Mouse (Mus musculus) hindbrain, embryonic 14.5 days (tissue): ENCODE measurements at regions not wholly inside any gene's neighbourhood (a gene's known extent, or its start where the extent isn't known, plus 50 kb on each side); places are given as distances from the start of the nearest gene placed in this dataset.

Experiments used
- ATAC-seq: fragments of 200-750 bp; cut with Nextera tagmentation; 2 replicates; pipeline ENCODE4 v1.8.0; 2017; ENCODE audit warnings: moderate number of reproducible peaks, mild to moderate bottlenecking, moderate TSS enrichment, moderate library complexity; ENCODE audit not compliant: low FRiP score
- DNase-seq: peaks from one replicate; pipeline ENCODE4 v3.0.0-alpha.2; 2015; ENCODE audit warnings: low spot score
- H3K27ac ChIP-seq: fragments of 300-500 bp; sonication (generic); 2 replicates; pipeline ENCODE4 v1.5.1; 2014; ENCODE audit warnings: mild to moderate bottlenecking, moderate library complexity
- H3K27me3 ChIP-seq: fragments of 300-500 bp; sonication (generic); 2 replicates; pipeline ENCODE4 v1.6.1; 2014; ENCODE audit warnings: mild to moderate bottlenecking, low read length, mixed read lengths; ENCODE audit not compliant: control insufficient read depth, insufficient read depth
- H3K36me3 ChIP-seq: fragments of 300-500 bp; sonication (generic); replicated peaks from 2 replicates; pipeline ENCODE4 v1.6.1; 2014; ENCODE audit not compliant: control insufficient read depth, insufficient read depth
- H3K4me1 ChIP-seq: fragments of 300-500 bp; sonication (generic); replicated peaks from 2 replicates; pipeline ENCODE4 v1.6.1; 2014; ENCODE audit warnings: antibody characterized with exemption, low read length, mixed read lengths; ENCODE audit not compliant: control insufficient read depth, insufficient read depth
- H3K4me2 ChIP-seq: fragments of 300-500 bp; sonication (generic); replicated peaks from 2 replicates; pipeline ENCODE4 v1.6.1; 2014; ENCODE audit warnings: mild to moderate bottlenecking, moderate library complexity
- H3K4me3 ChIP-seq: fragments of 300-500 bp; sonication (generic); replicated peaks from 2 replicates; pipeline ENCODE4 v1.5.1; 2014; ENCODE audit warnings: mild to moderate bottlenecking, low read length
- H3K9ac ChIP-seq: fragments of 300-500 bp; sonication (generic); 2 replicates; pipeline ENCODE4 v1.6.1; 2014
- H3K9me3 ChIP-seq: fragments of 300-500 bp; sonication (generic); 2 replicates; pipeline ENCODE4 v1.6.1; 2016; ENCODE audit warnings: low read length; ENCODE audit not compliant: control insufficient read depth
- WGBS: fragments of 180-500 bp; shearing (Covaris S2); extraction: QIAGEN DNeasy Blood & Tissue Kit; methylation state at CpG from one replicate; pipeline ENCODE4 v1.1.7; 2014; 5-methylcytosine and 5-hydroxymethylcytosine counted together

- 13% methylated on average over 8 of the region's 8 CpGs for WGBS
- H3K4me3 ChIP-seq: no peak overlapping the region
- H3K27me3 ChIP-seq: peaks cover 32% of the 10 kb centered on the region
These were observed 188.2 kb downstream of the Irx2 start for GRCm38 (mm10) chr13:72816856-72817255.

DNA sequence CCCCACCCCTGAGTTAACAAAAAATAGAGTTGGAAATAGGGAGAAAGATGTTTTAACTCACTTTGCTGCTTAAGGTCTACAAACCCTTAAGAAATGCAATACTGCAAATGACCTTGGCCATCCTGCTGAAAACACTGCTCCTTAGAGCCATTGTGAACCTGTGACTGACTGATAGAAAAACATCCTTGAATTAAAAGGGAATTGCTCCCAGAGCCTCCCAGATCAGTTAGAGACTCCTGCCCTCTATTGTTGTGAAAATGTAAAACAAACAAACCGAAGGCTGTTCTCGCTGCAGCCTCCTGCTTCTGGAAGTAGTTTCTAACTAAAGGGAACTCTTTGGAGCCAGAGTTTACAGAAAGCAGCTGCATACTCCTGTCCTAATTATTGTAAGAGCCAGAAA, 188.9 kb downstream of the Irx2 start:
- H3K4me2 ChIP-seq: no peak overlapping the region
- H3K27me3 ChIP-seq: peaks cover 37% of the 10 kb centered on the region
- H3K36me3 ChIP-seq: no peaks in the 10 kb centered on the region
- H3K9me3 ChIP-seq: no peaks in the 10 kb centered on the region
- H3K4me1 ChIP-seq: peaks cover 10% of the 10 kb centered on the region
- DNase-seq: no peak
- no peak overlapping the region for H3K4me3 ChIP-seq
- 13% methylated on average over 2 of the region's 2 CpGs for WGBS
- no peak overlapping the region for H3K27ac ChIP-seq
- ATAC-seq: no peak
- no peak overlapping the region for H3K9ac ChIP-seq

More at GRCm38 (mm10) chr13:72816856-72817255, 188.2 kb downstream of the Irx2 start:
- Histone ChIP-seq H3K4me1 (peaks cover 10% of the 10 kb centered on the region), H3K36me3 (no peaks in the 10 kb centered on the region), H3K9me3 (no peaks in the 10 kb centered on the region), H3K4me2 (peak overlapping the region; percentile 47), H3K9ac (no peak overlapping the region), H3K27ac (no peak overlapping the region)
- DNase-seq: no peak
- peak; percentile 32; the same call in 1 of the 2 replicates for ATAC-seq

DNA sequence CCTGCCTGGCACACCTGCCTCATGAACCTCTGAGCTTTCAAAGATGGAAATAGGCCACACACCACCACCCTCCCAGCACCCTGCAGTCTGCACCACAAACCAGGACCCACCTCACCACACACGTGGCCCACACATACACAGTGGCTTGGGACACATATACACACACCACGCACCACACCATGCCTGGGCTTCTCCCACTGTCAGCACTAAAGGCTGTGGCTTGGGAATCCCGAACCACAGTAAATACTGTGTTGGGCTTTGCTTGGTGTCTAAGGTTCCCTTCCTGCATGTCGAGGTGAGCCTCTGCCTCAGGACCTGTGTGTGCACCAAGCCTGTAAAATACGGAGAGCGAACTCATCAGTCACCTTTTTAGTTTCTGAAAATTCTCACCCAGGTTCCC, 189.3 kb downstream of the Irx2 start:
- ATAC-seq: no peak
- Histone ChIP-seq H3K27me3 (peaks cover 37% of the 10 kb centered on the region), H3K9ac (no peak overlapping the region), H3K4me1 (peaks cover 10% of the 10 kb centered on the region), H3K27ac (no peak overlapping the region), H3K4me2 (no peak overlapping the region), H3K36me3 (no peaks in the 10 kb centered on the region), H3K4me3 (no peak overlapping the region), H3K9me3 (no peaks in the 10 kb centered on the region)
- 15% methylated on average over 6 of the region's 6 CpGs for WGBS
- DNase-seq: no peak

DNA sequence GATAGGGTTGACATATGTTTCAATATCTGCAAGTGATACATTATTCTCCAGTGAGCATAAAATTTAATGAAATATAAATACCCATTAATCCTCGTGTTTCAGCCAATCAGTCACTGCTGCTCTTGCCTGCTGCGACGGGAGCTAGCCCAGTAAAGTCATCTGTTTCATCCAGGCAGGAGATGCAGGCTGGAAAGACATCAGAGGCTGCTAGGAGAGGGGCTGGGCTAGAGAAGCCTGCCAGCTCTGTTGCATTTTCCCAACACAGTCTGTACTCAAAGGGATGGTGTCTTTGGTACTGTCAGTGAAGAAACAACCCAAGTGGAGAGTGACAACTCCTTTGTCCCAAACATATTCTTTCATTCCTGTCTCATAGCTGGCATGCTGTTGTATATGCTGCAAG, 198.0 kb downstream of the Irx2 start:
- Histone ChIP-seq H3K4me2 (no peak overlapping the region), H3K36me3 (no peaks in the 10 kb centered on the region), H3K9ac (no peak overlapping the region), H3K27ac (no peak overlapping the region), H3K27me3 (0 out of 2 replicates have a peak, but pooled peaks cover 8% of the 10 kb centered on the region), H3K4me1 (no peaks in the 10 kb centered on the region), H3K4me3 (no peak overlapping the region), H3K9me3 (no peaks in the 10 kb centered on the region)
- no peak for ATAC-seq
- DNase-seq: no peak
- WGBS: 30% methylated on average over 3 of the region's 3 CpGs

- WGBS: 85% methylated on average over 3 of the region's 3 CpGs
- 0 out of 2 replicates have a peak, but pooled peaks cover 3% of the 10 kb centered on the region for H3K27me3 ChIP-seq
- H3K27ac ChIP-seq: no peak overlapping the region
- H3K9me3 ChIP-seq: no peaks in the 10 kb centered on the region
- H3K4me2 ChIP-seq: no peak overlapping the region
- no peak for DNase-seq
- H3K4me1 ChIP-seq: no peaks in the 10 kb centered on the region
- no peak for ATAC-seq
- H3K4me3 ChIP-seq: no peak overlapping the region
- no peaks in the 10 kb centered on the region for H3K36me3 ChIP-seq
- H3K9ac ChIP-seq: no peak overlapping the region
These were observed 200.7 kb downstream of the Irx2 start for GRCm38 (mm10) chr13:72829331-72829730.

DNA sequence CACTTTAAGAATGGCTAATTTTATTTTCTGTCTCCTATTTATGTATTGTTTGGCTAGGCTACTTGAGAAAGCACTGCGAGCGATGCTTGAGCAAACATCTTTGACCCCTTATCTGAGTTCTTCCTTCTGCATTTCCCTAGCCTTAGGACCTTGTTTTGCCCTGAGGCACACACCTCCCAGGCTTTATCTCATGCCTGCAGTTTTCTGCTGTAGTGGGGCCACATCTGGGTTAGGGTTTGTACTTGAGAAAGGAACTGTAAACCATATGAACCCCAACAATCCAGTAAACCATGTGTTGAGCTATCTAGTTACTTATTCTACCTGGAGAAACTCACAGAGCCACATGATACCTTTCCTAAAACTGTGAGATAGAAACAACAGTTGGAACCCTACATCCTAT, 204.7 kb downstream of the Irx2 start:
- Histone ChIP-seq H3K27ac (no peak overlapping the region), H3K27me3 (0 out of 2 replicates have a peak, but pooled peaks cover 3% of the 10 kb centered on the region), H3K36me3 (no peaks in the 10 kb centered on the region), H3K9ac (no peak overlapping the region), H3K4me1 (peaks cover 6% of the 10 kb centered on the region; the same call in 1 of the 2 replicates), H3K9me3 (no peaks in the 10 kb centered on the region), H3K4me3 (no peak overlapping the region), H3K4me2 (no peak overlapping the region)
- DNase-seq (no peak), ATAC-seq (no peak)
- WGBS: 93% methylated on average over 2 of the region's 2 CpGs

GRCm38 (mm10) chr13:72837016-72837415, 208.4 kb downstream of the Irx2 start:
- Histone ChIP-seq H3K27me3 (peaks cover 5% of the 10 kb centered on the region; the same call in 1 of the 2 replicates), H3K9ac (no peak overlapping the region), H3K4me3 (no peak overlapping the region), H3K4me1 (peaks cover 6% of the 10 kb centered on the region; the same call in 1 of the 2 replicates), H3K9me3 (no peaks in the 10 kb centered on the region), H3K4me2 (no peak overlapping the region), H3K36me3 (no peaks in the 10 kb centered on the region), H3K27ac (no peak overlapping the region)
- ATAC-seq (no peak), DNase-seq (no peak)
- WGBS: 57% methylated on average over 9 of the region's 9 CpGs

GRCm38 (mm10) chr13:72848097-72848496, 219.5 kb downstream of the Irx2 start:
- no peak for DNase-seq
- no peak for ATAC-seq
- no peaks in the 10 kb centered on the region for H3K36me3 ChIP-seq
- no peak overlapping the region for H3K4me2 ChIP-seq
- H3K27me3 ChIP-seq: 0 out of 2 replicates have a peak, but pooled peaks cover 3% of the 10 kb centered on the region
- H3K4me1 ChIP-seq: no peaks in the 10 kb centered on the region
- 74% methylated on average over 4 of the region's 4 CpGs for WGBS
- no peaks in the 10 kb centered on the region for H3K9me3 ChIP-seq
- H3K9ac ChIP-seq: no peak overlapping the region
- no peak overlapping the region for H3K4me3 ChIP-seq
- H3K27ac ChIP-seq: no peak overlapping the region

GRCm38 (mm10) chr13:72849841-72850240, 221.2 kb downstream of the Irx2 start:
- no peak overlapping the region for H3K27ac ChIP-seq
- 32% methylated on average over 11 of the region's 11 CpGs for WGBS
- ATAC-seq (no peak), DNase-seq (no peak)
- H3K9ac ChIP-seq: no peak overlapping the region
- H3K4me1 ChIP-seq: no peaks in the 10 kb centered on the region
- H3K36me3 ChIP-seq: no peaks in the 10 kb centered on the region
- no peak overlapping the region for H3K4me3 ChIP-seq
- H3K4me2 ChIP-seq: no peak overlapping the region
- no peaks in the 10 kb centered on the region for H3K9me3 ChIP-seq
- H3K27me3 ChIP-seq: 0 out of 2 replicates have a peak, but pooled peaks cover 3% of the 10 kb centered on the region

- Histone ChIP-seq H3K27me3 (0 out of 2 replicates have a peak, but pooled peaks cover 3% of the 10 kb centered on the region), H3K4me3 (no peak overlapping the region), H3K4me2 (no peak overlapping the region), H3K9me3 (no peaks in the 10 kb centered on the region), H3K27ac (no peak overlapping the region), H3K36me3 (no peaks in the 10 kb centered on the region), H3K9ac (no peak overlapping the region), H3K4me1 (no peaks in the 10 kb centered on the region)
- DNase-seq (no peak), ATAC-seq (no peak)
- WGBS: 40% methylated on average over 4 of the region's 4 CpGs
These were observed 224.3 kb downstream of the Irx2 start for GRCm38 (mm10) chr13:72852896-72853295.
